Mouse (Mus musculus): ENCODE measurements around the gene Anapc11.

Gene Anapc11

DNA sequence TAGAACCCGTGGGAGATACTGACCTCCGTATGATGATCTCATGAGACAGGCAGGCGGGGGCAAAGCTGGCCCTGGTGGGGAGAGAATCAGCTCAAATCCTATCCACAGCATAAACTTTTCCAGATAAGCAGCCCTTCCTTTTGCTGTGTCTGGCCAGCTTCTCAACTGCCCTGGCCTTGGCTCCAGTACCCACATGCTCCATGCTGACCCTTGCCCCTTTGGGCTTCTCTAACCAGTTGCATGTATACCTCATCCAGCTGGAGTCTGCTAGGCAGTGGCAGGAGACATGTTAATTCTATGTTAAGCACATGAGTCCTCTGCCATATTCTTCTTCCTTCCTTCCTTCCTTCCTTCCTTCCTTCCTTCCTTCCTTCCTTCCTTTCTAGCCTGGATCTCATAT is 56.5 kb downstream of the Anapc11 start:
- no peak for ATAC-seq (ENCODE audit: low TSS enrichment)

GRCm38 (mm10) chr11:120657301-120657700 is 59.1 kb downstream of the Anapc11 start:
- no peak for ATAC-seq (ENCODE audit: low TSS enrichment)
